Mouse (Mus musculus): Measurements from ENCODE around the gene Trappc6a.

GRCm38 (mm10) chr7:19468279-19468678 is 39.9 kb upstream of the Trappc6a start:
- TF ChIP-seq CTCF (IDR thresholded peaks at IDR 0.05; ENCODE audit: low read depth) (no peak), EP300 (IDR thresholded peaks at IDR 0.05; ENCODE audit: low read depth) (no peak)
